Mouse (Mus musculus): ENCODE measurements around the gene Rnf167. TPM values are rescaled to one million over a fixed set of nuclear protein-coding genes. Genes with fewer than 3 reads are reported as not detected.

Rnf167 gene
- 146 and 222 TPM in 2 replicates for total RNA-seq (2015; ENCODE audit: low replicate concordance)
- 217 and 308 TPM in 2 replicates for total RNA-seq (2017; ENCODE audit: low replicate concordance)

GRCm38 (mm10) chr11:70646691-70647650 is at the start of gene Rnf167, which contains the start of gene Slc25a11:
Rnf167 (plus strand) TSS chr11:70647235.
Slc25a11 (minus strand) TSS chr11:70647479.
- peak; percentile 74 for ATAC-seq (replicated peaks; ENCODE audit: low FRiP score, poor library complexity, severe bottlenecking)

GRCm38 (mm10) chr11:70597301-70597700 is 49.7 kb upstream of the Rnf167 start:
- ATAC-seq (replicated peaks; ENCODE audit: low FRiP score, poor library complexity, severe bottlenecking) = peak; percentile 40; the same call in 1 of the 2 replicates

GRCm38 (mm10) chr11:70598451-70598953 is 48.5 kb upstream of the Rnf167 start:
- ATAC-seq (replicated peaks; ENCODE audit: low FRiP score, poor library complexity, severe bottlenecking) = no peak

DNA sequence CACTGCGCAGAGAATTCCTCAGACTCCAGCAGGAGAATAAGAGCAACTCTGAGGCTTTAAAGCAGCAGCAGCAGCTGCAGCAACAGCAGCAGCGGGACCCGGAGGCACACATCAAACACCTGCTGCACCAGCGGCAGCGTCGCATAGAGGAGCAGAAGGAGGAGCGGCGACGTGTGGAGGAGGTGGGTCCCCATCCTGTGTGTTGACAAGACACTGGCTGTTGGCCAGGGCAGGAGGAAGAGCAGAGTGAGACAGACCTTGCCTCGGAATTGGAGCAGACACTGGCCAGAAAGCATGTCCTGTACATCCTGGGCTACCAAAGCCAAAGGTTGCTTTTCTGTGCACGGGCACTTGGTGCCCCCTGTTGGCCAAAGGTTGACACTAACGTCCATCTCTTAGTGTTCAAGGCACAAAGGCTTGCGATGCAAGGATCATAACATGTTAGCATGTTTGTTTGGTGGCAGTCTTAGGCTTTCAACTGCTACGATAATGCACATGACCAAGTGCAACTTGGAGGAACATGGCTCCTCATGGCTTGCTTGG is 41.9 kb upstream of the Rnf167 start:
- ATAC-seq (replicated peaks; ENCODE audit: low FRiP score, poor library complexity, severe bottlenecking) = peak; percentile 66

DNA sequence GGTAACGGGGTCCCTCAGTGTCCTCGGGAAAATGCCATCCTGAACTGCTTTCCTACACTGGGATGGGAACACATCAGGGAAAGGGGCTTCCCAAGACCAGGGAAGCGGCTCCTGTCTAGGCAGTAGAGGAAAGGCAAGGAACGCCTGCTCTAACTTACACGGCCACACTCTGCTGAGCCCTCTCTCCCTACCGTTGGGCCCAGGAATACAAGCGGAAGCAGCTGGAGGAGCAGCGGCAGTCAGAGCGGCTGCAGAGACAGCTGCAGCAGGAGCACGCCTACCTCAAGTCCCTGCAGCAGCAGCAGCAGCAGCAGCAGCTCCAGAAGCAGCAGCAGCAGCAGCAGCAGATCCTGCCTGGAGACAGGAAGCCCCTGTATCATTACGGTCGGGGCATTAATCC is 40.3 kb upstream of the Rnf167 start:
- ATAC-seq (replicated peaks; ENCODE audit: low FRiP score, poor library complexity, severe bottlenecking) = no peak

GRCm38 (mm10) chr11:70607611-70608010 is 39.4 kb upstream of the Rnf167 start:
- ATAC-seq (replicated peaks; ENCODE audit: low FRiP score, poor library complexity, severe bottlenecking) = no peak

GRCm38 (mm10) chr11:70608381-70609066 is 38.5 kb upstream of the Rnf167 start:
- no peak for ATAC-seq (replicated peaks; ENCODE audit: low FRiP score, poor library complexity, severe bottlenecking)

DNA sequence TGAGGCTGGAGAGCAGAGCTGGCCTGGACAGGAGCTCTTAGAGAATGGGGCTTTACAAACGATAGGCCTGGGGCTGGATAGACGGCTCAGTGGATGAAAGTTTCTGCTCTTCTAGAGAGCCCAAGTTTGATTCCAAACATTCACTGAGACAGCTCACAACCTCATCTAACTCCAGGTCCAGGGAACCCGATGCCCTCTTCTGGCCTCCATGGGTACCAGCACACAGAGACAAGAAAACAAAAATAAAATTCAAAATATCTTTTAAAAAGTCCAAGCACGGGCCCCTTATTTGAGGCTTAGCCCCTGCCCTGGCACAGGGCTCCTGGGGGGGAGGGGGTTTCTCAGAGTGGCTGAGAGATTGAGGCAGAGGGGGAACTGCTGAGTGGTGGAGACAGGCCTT is 36.3 kb upstream of the Rnf167 start:
- no peak for ATAC-seq (replicated peaks; ENCODE audit: low FRiP score, poor library complexity, severe bottlenecking)

DNA sequence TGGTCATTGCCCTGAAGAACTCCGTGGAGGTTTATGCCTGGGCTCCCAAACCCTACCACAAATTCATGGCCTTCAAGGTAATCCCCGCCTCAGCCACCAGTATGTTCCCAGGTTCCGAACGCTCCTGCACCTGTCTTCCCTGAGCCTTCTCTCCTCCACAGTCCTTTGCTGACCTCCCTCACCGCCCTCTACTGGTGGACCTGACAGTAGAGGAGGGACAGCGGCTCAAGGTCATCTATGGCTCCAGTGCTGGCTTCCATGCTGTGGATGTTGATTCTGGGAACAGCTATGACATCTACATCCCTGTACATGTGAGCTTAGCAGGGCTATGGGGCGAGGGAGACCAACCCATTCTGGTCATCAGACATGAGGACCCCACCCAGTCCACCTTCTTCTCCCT is 34.5 kb upstream of the Rnf167 start:
- no peak for ATAC-seq (replicated peaks; ENCODE audit: low FRiP score, poor library complexity, severe bottlenecking)

GRCm38 (mm10) chr11:70615074-70615473 is 32.0 kb upstream of the Rnf167 start:
- peak; percentile 88 for ATAC-seq (replicated peaks; ENCODE audit: low FRiP score, poor library complexity, severe bottlenecking)

DNA sequence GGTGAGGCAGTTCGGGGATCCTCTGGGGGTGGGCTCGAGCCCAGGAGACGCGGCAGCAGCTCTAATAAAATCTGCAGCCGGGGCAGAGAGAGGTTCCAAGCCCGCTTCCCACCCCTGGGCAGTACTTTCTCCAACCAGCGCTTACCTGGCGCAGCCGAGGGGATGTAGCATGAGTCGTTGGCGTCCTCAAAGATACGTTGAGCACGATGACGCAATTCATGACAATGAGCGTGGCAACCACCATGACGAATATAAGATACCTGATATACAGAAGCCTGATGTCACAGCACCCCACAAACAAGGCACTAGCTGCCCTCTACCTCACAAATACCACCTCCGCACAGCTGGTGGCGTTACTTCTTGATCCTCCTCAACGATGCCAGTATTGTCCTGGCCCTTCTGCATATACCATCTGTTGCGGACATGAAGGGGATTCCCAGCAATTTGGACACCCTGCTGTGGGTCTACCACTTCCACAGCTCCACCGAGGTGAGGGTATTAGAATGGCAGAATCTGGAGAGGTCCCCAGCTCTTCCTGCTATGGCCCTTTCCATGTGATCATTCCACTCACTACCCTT is 31.4 kb upstream of the Rnf167 start, which contains the start of gene 4930544D05Rik:
Gene 4930544D05Rik (plus strand): TSS at position 333 of the 578 bp plus-strand sequence.
- no peak for ATAC-seq (replicated peaks; ENCODE audit: low FRiP score, poor library complexity, severe bottlenecking)

DNA sequence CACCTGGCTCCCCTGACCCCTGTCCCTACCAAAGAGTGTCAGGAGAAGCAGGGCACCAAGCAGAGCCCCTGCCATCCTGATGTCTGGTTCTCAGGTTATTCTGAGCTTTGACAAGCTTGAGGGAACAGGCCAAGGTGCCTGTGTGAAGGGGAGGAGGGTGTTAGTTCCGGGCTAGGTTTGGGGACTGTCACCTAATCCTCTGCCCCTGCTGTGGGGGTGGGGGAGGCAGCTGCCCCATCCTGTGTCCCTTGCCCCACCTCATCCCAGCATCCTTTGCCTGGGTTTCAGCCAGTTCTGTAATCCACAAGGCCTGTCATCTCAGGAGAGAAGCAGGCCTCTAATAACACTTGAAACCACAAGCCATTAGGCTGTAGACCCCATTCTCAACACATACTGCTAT is 27.9 kb upstream of the Rnf167 start, which contains the start of gene Chrne:
Gene Chrne (minus strand): TSS at position 116 of the 400 bp plus-strand sequence.
- no peak for ATAC-seq (replicated peaks; ENCODE audit: low FRiP score, poor library complexity, severe bottlenecking)

DNA sequence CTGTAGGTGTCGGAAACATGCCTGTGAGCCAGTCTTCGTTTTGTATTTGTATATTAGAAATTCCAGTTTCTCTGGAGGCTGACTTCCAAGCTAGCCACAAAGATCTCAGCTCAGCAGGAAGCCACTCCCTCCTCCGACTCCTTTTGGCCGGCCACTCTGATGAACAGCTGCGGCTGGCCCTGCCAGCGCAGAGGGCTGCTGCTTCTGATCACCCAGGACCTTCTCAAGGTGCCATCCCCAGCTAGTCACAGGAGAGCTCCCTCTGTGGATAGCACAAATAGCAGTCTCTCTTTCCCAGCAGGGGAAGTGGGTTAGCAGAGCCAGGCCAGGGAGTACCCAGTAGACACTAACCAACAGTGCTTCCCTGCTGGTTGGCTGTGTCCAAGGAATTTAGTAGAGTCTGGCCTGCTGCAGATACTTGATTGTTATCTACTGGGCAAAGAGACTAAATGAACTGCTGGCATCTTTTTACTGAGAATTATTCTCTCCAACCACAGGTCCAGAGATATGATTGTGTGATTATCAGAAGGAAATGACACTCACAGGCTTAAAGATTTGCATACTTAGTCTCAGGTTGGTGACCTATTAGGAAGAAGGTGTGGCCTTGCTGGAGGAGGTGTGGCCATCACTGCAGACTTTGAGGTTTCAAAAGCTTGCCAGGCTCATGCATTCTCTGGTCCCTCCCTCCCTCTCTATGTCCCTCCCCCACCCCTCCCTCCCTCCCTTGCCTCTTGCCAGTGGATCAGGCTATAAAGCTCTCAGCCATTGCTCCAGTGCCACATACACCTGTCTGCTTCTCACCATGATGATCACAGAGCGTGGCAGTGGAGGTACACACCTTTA is 24.8 kb upstream of the Rnf167 start:
- no peak for ATAC-seq (replicated peaks; ENCODE audit: low FRiP score, poor library complexity, severe bottlenecking)

DNA sequence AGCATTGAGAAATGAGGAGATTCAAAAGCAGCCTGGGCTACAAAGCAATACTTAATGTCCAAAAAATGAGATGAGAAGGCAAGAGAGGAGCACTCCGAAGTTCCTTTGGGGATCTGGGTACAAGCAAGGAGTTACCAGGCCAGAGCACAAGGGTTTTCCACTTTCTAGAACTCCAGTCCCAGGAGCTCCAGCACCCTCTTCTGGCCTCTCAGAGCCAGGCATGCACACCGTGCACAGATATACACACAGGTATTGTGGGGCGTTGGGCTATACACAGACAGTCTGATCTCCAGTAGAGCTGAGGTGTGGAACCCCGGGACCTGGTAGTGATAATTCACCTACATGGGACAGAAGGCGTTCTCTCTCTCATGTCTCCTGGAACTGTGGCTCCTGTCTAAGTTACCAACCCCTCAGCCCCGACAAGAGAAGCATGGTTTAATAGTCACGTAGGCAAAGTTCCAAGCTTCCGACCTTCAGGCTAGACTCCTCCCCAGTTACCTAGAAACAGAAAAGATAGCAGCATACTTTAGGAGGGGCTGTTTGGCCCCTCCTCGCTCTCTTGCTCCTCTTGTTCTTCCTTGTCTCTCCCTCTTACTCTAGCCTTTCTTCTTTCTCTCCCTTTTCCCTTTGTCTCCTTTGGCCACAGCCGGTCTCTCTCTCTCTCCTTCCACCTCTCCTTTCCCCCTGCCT is 23.8 kb upstream of the Rnf167 start:
- 0 out of 2 replicates have a peak, but pooled peaks have one; percentile 38 for ATAC-seq (replicated peaks; ENCODE audit: low FRiP score, poor library complexity, severe bottlenecking)

- peak; percentile 75 for ATAC-seq (replicated peaks; ENCODE audit: low FRiP score, poor library complexity, severe bottlenecking)
Measured at GRCm38 (mm10) chr11:70625473-70625872, 21.6 kb upstream of the Rnf167 start.

- no peak for ATAC-seq (replicated peaks; ENCODE audit: low FRiP score, poor library complexity, severe bottlenecking)
Measured at GRCm38 (mm10) chr11:70626877-70627276, 20.2 kb upstream of the Rnf167 start.

- no peak for ATAC-seq (replicated peaks; ENCODE audit: low FRiP score, poor library complexity, severe bottlenecking)
Measured at GRCm38 (mm10) chr11:70628431-70628830, 18.6 kb upstream of the Rnf167 start.

GRCm38 (mm10) chr11:70629557-70629956 is 17.5 kb upstream of the Rnf167 start:
- peak; percentile 65 for ATAC-seq (replicated peaks; ENCODE audit: low FRiP score, poor library complexity, severe bottlenecking)
